Mouse (Mus musculus): Measurements from ENCODE around the gene Sult2a6. TPM values are rescaled to one million over a fixed set of nuclear protein-coding genes. Genes with fewer than 3 reads are reported as not detected.

Sult2a6 gene
- polyA plus RNA-seq (2012; rRNA removed): not detected in 2 replicates

- DNase-seq (ENCODE audit: low read depth): no peak
Measured at GRCm38 (mm10) chr7:14254770-14255169, at the start of gene Sult2a6. Gene Sult2a6, minus strand, starts transcription at chr7:14254870.

- no peak for DNase-seq (ENCODE audit: low read depth)
Measured at GRCm38 (mm10) chr7:14215231-14215630, 39.4 kb downstream of the Sult2a6 start.

- DNase-seq (ENCODE audit: low read depth): no peak
Measured at GRCm38 (mm10) chr7:14203417-14203816, 51.3 kb downstream of the Sult2a6 start.

GRCm38 (mm10) chr7:14202487-14202886 lies 52.2 kb downstream of the Sult2a6 start:
- no peak for DNase-seq (ENCODE audit: low read depth)

Other genes with a start within 250 kb of the Sult2a6 start
- gene Sult2a3, start 131.8 kb downstream of the Sult2a6 start, polyA plus RNA-seq (2012; rRNA removed): not detected in 2 replicates
- gene Obox8, start 78.7 kb upstream of the Sult2a6 start, polyA plus RNA-seq (2012; rRNA removed): not detected in 2 replicates
- gene Sult2a8, start 191.9 kb upstream of the Sult2a6 start, polyA plus RNA-seq (2012; rRNA removed): not detected in 2 replicates
- gene Sult2a7, start 239.4 kb upstream of the Sult2a6 start, polyA plus RNA-seq (2012; rRNA removed): not detected in 2 replicates